Mouse (Mus musculus): ENCODE measurements around the gene Wfikkn1.

Wfikkn1 gene

DNA sequence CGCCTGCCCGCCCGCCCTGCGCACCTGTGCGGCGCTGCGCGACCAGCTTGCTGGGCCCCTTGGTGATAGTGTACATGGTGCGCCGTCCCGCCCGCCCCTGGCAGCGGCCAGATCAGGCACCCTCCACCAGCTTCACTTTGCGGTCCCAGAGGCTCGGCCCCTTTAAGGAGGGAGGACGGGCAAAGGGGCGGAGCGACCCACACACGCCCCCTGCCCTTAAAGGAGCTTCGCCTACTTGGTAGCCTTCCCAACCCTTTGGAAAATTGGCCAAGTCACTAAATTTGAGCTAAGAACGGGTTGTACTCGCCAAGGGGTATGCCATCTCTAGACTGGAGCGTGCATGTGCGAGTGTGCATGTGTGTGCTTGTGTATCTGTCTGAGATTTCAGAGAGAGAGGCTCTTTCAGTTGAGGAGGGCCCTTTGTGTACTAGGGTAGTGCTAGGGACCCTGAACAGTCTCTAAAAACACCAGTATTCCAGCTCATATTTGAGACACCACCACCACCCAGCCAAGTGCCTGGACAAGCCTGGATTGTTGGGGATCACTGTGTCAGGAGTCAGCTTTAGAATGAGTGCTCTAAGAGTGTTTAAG is 12.0 kb downstream of the Wfikkn1 start, which contains the start of gene Mcrip2:
Gene Mcrip2 (minus strand): TSS at position 164 of the 591 bp plus-strand sequence.
- peak; percentile 78 for DNase-seq (ENCODE audit: low read depth, low spot score)

DNA sequence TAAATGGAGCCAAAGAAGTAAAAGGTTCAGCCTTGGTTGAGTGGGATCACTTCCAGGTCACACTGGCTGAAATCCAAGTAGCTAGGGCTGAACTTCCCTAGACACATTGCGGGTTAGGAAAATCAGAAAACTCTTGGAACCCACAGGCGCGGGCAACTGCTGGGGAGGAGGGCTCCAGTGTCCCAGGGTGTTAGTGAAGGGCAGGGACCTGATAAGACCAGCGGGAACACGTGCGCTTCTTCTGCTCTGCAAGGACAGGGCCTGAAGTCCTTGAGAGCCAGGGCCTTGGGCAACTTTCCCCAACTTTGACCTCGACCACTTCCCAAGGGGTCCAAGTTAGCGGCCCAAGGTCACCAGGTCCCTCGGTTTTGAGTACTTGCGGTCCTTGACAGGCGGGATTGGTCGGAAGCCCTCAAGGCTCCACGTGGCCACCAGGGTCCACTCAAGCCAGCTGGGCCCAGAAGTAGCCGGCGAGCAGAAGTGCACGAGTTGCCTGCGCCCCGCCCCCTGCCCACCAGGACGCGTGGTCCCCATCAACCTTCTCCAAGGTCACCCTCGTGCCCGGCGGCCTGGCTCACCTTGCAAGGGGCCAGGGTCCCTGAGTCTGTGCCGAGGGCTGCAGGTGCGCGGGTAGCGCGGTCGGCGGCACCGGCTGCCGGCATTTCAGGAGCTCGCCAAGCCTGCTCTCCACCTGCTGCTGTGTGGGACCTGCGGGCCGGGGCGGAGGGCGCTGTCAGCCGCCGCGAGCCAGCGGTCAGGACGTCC is 12.6 kb downstream of the Wfikkn1 start:
- DNase-seq (ENCODE audit: low read depth, low spot score): peak; percentile 48

DNA sequence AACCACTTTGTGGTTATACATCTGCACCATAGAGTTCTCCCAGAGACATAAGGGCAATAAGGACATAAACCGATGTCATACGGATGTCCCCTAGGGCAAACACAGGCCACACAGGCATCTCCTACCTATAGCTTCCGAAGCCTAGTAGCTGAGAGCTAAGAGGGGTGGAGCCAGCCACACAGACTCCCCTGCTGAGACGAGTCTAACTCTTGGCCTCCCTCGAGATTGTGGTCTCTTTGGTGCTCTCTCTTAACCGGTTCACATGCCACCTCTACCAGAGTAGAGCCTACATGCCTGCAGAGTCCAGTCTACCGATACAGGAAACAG is 13.2 kb downstream of the Wfikkn1 start:
- DNase-seq (ENCODE audit: low read depth, low spot score): no peak

DNA sequence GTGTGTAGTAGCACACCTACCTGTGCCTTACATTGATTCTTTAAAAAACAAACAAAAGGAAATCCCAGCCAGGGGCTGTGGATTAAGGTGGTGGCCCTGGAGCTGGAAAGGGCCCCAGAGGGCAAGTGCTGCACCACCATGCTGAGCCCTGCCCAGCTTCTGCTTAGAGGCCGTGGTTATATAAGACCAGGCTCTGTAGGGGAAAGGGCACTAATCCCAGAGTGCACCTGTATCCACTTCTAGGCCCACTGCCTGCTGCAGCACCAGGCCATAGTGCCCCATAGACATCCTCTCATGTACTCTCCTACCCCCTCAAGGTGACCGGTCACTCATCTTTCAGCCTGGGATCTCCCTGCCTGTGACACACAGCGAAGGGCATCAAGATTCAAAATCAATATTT is 14.5 kb downstream of the Wfikkn1 start:
- DNase-seq (ENCODE audit: low read depth, low spot score): no peak

- no peak for DNase-seq (ENCODE audit: low read depth, low spot score)
Observed at GRCm38 (mm10) chr17:25865288-25865687, 15.4 kb downstream of the Wfikkn1 start.

DNA sequence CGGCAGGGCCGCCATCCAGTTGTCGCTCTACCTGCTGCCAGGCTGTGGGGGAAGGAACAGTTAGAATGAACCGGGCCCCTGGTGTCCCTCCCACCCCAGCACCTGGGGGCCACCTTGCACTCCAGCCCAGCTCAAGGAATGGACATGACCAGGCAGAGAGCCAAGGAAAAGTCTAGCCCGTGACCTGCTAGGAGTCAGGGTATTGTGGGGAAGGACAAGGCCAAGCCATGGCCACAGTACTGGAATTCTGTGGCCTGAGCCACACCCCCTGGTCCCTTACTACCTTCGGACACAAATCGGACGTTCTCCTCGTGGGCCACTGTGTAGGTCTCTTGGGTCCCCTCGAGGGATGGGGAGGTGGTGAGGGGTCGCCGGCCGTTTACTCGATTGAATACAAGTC is 16.3 kb downstream of the Wfikkn1 start:
- no peak for DNase-seq (ENCODE audit: low read depth, low spot score)

DNA sequence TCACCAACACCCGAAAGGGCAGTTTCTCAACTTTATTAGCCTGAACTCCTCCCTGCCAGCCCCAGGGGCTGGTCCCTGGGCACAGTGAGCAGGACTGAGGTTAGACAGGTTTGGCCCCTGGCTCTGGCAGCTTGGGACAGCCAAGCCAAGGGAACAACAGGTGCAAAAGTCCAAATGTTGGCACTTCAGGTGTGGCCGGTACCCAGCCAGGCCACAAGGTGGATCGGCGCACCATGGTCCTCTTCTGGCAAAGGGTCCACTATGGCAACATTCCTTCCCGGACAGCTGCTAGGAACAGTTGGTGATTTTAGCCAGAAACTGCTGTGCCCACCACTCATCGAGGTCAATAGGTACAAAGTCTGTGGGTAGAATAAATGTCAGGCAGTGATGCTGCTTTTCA is 17.0 kb downstream of the Wfikkn1 start:
- DNase-seq (ENCODE audit: low read depth, low spot score): no peak

- no peak for DNase-seq (ENCODE audit: low read depth, low spot score)
Observed at GRCm38 (mm10) chr17:25861704-25862612, 18.7 kb downstream of the Wfikkn1 start.

GRCm38 (mm10) chr17:25860832-25861703 is 19.6 kb downstream of the Wfikkn1 start, which contains the start of gene Wdr90:
Gene Wdr90 (minus strand): TSS chr17:25861501.
- DNase-seq (ENCODE audit: low read depth, low spot score): peak; percentile 94

- no peak for DNase-seq (ENCODE audit: low read depth, low spot score)
Observed at GRCm38 (mm10) chr17:25860229-25860628, 20.4 kb downstream of the Wfikkn1 start.

DNA sequence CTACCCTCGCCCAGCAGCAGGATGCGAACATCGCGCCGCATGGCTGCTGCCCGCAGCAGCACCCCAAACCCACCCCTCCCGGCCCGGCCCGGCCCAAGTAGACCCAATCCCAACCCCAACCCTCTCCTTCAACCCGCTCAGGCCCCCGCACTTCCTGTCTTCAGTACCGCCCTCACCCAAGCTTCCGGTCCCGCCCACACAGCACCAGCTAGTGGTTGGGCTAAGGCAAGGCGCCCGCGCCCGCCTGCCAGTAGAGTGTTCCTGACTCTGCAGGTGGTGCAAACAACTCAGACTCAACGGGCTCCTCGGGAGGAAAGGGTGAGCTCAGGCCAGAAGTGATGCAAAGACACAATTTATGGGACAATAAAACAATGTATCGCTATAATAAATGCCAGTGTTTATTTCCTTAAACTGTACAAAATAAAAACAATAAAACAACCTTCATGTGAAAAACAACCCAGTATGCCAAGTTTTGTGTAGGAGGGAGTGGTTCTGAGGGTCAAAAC is 36.2 kb downstream of the Wfikkn1 start, which contains the start of gene Rhot2:
Gene Rhot2 (minus strand): TSS at position 456 of the 506 bp plus-strand sequence.
- DNase-seq (ENCODE audit: low read depth, low spot score): peak; percentile 98

DNA sequence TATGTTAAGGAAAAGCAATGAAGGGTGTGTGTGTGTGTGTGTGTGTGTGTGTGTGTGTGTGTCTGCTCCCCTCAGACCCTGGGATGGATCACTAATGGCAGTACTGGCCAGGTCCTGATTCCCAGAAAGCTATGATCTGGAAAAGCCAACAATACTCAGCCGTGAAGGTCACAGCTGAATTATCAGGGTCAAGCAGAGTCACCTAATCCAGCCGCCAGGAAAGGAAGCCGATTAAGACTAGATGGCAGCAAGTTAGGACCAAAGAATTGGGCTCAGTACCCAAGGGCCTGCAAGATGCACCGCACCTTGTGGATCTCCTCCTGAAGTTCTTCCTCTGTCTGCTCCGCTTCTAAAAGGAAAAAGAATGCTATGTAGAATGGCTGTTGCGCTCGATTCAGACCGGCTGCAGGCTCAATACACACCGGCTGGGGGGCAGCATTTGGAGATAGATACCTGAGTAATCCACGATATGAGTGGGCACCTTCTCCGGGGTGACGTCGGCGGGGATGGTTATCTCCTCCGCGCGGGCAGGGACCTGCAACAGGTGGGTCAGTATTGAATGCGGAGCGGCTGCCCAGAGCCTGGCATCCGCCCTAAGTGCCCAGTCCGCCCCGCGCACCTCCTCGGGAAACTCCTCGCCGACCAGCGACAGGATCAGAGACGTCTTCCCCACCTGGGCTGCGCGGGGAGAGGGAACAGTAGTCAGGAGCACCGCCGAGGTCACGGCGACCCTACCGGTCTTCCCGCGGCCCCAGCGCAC is 36.8 kb downstream of the Wfikkn1 start:
- DNase-seq (ENCODE audit: low read depth, low spot score): no peak

DNA sequence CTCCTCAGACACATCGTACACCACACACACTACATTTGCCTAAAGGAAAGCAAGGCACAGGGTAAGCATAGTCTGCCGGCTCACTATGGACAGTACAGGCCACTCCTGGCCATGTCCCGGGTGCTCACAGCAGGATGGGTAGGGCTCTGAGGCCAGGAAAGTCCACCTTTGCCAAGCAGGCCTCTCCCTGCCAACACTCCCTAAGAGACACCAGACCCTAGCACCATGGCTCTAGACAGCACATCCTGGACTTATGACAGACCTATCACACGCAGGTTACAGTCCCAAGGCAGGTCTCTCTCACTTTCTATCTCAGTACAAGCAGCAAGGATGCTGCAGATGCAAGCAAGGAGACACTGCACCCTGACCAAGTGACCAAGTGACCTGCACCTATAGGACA is 37.5 kb downstream of the Wfikkn1 start:
- no peak for DNase-seq (ENCODE audit: low read depth, low spot score)

DNA sequence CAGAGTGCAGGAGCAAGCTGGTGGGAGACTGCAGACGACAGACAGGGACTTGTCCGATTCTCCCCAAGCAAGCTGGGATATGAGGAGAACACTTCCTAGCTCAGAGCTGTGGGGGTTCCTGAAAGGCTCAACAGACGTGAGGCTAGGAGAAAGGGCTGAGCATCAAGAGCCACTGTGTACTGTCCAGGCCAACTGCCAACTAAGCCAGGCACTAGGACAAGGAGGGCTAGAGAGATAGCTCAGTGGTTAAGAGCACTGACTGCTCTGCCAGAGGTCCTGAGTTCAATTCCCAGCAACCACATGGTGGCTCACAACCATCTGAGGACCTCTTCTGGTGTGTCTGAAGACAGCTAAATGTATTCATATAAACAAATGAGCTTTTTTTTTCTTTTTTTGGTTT is 38.1 kb downstream of the Wfikkn1 start:
- DNase-seq (ENCODE audit: low read depth, low spot score): no peak

DNA sequence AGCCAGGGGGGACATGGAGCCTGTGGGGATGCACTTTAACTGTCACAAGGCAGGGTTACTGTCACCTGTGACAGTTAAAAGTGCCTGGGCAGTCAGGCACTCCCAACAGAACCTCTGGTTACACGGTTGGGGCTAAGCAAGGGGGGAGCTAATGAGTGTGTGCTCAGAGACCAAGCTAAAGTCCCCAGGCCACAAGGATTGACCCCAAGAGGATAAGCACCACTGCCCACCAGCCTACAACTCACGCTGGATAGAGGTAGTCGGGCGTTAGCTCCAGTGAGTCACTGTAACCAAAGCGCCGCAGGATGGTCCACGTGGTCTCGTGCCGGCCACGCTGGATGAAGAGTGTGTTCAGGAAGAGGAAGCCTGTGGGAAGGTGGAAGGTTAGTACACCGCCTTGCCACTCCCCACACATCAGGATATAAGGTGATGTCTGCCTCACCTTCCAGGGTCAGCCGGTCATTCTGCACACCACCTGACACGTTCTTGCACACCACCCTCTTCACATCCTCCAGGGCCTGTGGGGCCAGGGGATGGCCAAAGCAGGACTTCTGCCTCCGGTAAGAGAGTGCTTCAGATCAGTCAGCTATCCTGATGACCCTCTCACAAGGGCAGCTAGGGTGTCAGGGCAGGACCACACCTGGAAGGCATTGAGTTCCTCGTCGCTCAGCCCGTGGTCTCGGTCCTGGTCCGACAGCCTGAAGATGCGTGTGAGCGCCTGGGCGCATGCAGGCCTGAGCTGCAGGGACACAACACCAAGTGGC is 39.4 kb downstream of the Wfikkn1 start, which contains the start of gene Gm20683:
Gene Gm20683 (minus strand): TSS at position 647 of the 764 bp plus-strand sequence.
- DNase-seq (ENCODE audit: low read depth, low spot score): no peak

GRCm38 (mm10) chr17:25840519-25840918 is 40.1 kb downstream of the Wfikkn1 start:
- no peak for DNase-seq (ENCODE audit: low read depth, low spot score)

GRCm38 (mm10) chr17:25839455-25840235 is 41.0 kb downstream of the Wfikkn1 start:
- no peak for DNase-seq (ENCODE audit: low read depth, low spot score)

- DNase-seq (ENCODE audit: low read depth, low spot score): no peak
Observed at GRCm38 (mm10) chr17:25838904-25839303, 41.8 kb downstream of the Wfikkn1 start.

DNA sequence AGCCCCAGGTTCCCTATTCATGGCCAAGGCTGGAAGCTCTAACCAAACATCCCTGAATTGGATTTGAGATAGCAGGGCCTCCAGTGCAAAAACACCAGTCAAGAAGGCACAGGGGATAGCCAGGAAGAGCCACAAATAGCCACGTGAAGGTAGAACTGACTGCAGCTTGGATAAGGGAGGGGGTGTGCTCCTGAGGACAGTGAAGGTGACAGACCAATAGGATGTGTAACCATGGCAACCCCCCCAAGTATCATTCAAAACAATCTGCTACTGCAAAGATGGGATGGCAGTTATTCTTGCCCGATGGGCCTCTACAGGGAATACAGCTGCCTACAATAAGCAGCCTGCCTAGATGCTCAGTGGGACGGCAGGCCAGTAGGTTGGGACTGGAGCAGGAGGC is 43.1 kb downstream of the Wfikkn1 start:
- no peak for DNase-seq (ENCODE audit: low read depth, low spot score)

Data from 3T3-L1 (cell line).